Comparison of ENCODE assay signal across 15 mouse cellular contexts in the genomic region with DNA sequence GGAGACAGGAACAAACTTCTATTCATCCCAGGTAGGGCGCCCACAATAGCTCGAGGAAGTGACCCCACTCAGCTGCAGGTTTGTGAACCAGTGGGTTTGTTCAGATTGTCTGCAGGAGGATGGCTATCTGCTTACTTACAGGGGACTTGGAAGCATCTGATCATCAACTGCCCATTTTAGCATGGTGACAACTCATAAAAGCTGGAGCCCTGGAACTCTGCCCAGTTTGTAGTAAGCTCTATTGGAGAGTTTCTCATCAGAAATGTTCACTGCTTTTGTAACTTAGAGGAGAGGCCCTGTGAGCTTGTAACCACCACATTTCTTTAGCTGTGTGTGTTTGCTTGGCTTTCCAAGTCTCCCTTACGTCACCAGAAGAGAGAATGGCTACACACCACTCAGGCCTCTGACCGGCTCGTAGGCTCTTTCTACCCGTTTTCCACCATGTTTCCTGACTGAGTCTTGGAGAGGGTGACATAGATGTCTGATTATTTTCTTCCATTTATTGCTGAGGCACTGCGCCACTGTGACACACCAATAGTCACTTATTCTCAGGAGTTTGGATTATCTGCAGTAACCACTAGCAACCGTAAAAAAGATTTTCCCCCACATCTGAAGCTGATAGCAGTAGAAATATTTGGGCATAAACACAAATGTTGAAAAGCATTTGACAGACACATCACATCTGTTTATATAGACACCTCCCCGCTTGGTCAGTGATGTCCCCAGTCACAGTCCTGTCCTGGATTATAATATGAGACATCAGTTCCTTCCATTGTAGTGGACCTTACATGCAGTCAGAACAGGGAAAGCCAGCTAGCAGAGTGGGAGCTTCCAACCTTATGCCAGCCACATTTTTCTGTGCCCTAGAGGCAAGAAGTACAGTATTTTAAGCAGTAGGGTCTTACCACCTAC. TPM values are rescaled to one million over a fixed set of nuclear protein-coding genes. Genes with fewer than 3 reads are reported as not detected.
DNase-seq lines count a peak whose midpoint lies in the region; ATAC-seq and TF ChIP-seq lines count a peak whose summit lies in the region.
"Had no signal": no experiment of that assay in that cellular context is flagged by ENCODE, and none has a peak within 500 bp of the region (broad histone marks: within the 10 kb centered on the region; RNA-seq: fewer than 3 reads in every experiment).

No protein-coding gene starts in this region.

- 56% methylated on average over 9 of the region's 9 CpGs for WGBS in lung, embryonic 15.5 days

- no peak overlapping the region for H3K9ac ChIP-seq in lung, embryonic 15.5 days
- H3K9ac ChIP-seq: forebrain, embryonic 13.5 days had no signal

- TF ChIP-seq CTCF in brain, embryonic 14.5 days (IDR thresholded peaks at IDR 0.05; ENCODE audit: borderline replicate concordance, extremely low read depth, insufficient read depth, insufficient read length): no peak

- H3K27me3 ChIP-seq in lung, embryonic 15.5 days: no peaks in the 10 kb centered on the region
- H3K27me3 ChIP-seq: forebrain, embryonic 13.5 days; megakaryocyte, embryonic 14.5 days; Patski had no signal

- ATAC-seq in lung, embryonic 15.5 days (ENCODE audit: borderline replicate concordance, extremely low read depth, low FRiP score, low TSS enrichment): peak; percentile 86; the same call in 1 of the 2 replicates
- ATAC-seq: CD4-positive, CD25-positive, alpha-beta regulatory T cell, adult 4 months; forebrain, embryonic 13.5 days; intestine, postnatal 0 days; Patski had no signal

- H3K4me1 ChIP-seq in lung, embryonic 15.5 days: peaks cover 14% of the 10 kb centered on the region
- H3K4me1 ChIP-seq: forebrain, embryonic 13.5 days; megakaryocyte, embryonic 14.5 days had no signal

- H3K9me3 ChIP-seq in lung, embryonic 15.5 days: no peaks in the 10 kb centered on the region
- H3K9me3 ChIP-seq: forebrain, embryonic 13.5 days; megakaryocyte, embryonic 14.5 days had no signal

- peak overlapping the region; percentile 51 for H3K27ac ChIP-seq in lung, embryonic 15.5 days
- H3K27ac ChIP-seq: forebrain, embryonic 13.5 days had no signal

- no peak overlapping the region for H3K4me2 ChIP-seq in lung, embryonic 15.5 days
- H3K4me2 ChIP-seq: forebrain, embryonic 13.5 days had no signal

- DNase-seq in frontal cortex, postnatal 36 days (ENCODE audit: low spot score in 2 of 2): peak; percentile 3 to 52
- DNase-seq in frontal cortex, postnatal 10 days (ENCODE audit: low spot score in 2 of 2): no peak
- no peak for DNase-seq in lung, postnatal 25 days (ENCODE audit: low spot score)
- peak; percentile 39 for DNase-seq in brain, embryonic 14.5 days (ENCODE audit: low read depth)
- peak; percentile 56 for DNase-seq in right cerebral cortex, postnatal 4 days
- DNase-seq in embryo, embryonic 9.5 days (ENCODE audit: extremely low spot score): no peak
- DNase-seq: cerebellum, adult 9-11 months; liver; thymus, postnatal 14 days had no signal

- no peak overlapping the region for H3K4me3 ChIP-seq in lung, embryonic 15.5 days
- H3K4me3 ChIP-seq: forebrain, embryonic 13.5 days; megakaryocyte, embryonic 14.5 days had no signal

- peaks cover 12% of the 10 kb centered on the region for H3K36me3 ChIP-seq in lung, embryonic 15.5 days

- no peak for TF ChIP-seq POLR2A in brain, embryonic 14.5 days (IDR thresholded peaks at IDR 0.05; ENCODE audit: borderline replicate concordance, extremely low read depth, insufficient read depth, insufficient read length, poor library complexity, severe bottlenecking)

RNA-seq across cellular contexts. Expression of a gene that starts 22.0 kb away (rescaled TPM):
- polyA plus RNA-seq in lung, embryonic 15.5 days (2015; fragmentation: Nextera tagmentation; extraction: Ambion mirVana): 18.5 and 20.2 TPM in 2 replicates
- 36.4 and 42.3 TPM in 2 replicates for polyA plus RNA-seq in brain, embryonic 14.5 days (2012; rRNA removed)

Comparison
In these comparisons a context has a peak if more than half of its experiments do, and no peak if none do; other contexts are left out.
1. DNase-seq: peak in frontal cortex, postnatal 36 days (2 of 2), brain, embryonic 14.5 days (single experiment) and right cerebral cortex, postnatal 4 days (single experiment); none in frontal cortex, postnatal 10 days (0 of 2), lung, postnatal 25 days (single experiment) and embryo, embryonic 9.5 days (single experiment).